Mouse (Mus musculus) olfactory bulb, adult 2 months (tissue): ENCODE data around the gene Mrpl4.

Experiments
- CTCF ChIP-seq: fragments of 200-500 bp; IDR thresholded peaks from 2 replicates; pipeline ENCODE4 v1.5.1; 2012; ENCODE audit warnings: low read depth, mild to moderate bottlenecking, low read length, moderate library complexity; ENCODE audit not compliant: insufficient read depth
- POLR2A ChIP-seq: fragments of 200-500 bp; IDR thresholded peaks from 2 replicates; pipeline ENCODE4 v1.6.1; 2012; ENCODE audit warnings: mild to moderate bottlenecking, low read depth, low read length, moderate library complexity; ENCODE audit not compliant: insufficient read depth

GRCm38 (mm10) chr9:20983169-20983568, 19.4 kb upstream of the Mrpl4 start:
- TF ChIP-seq CTCF (no peak), POLR2A (no peak)
